Mouse (Mus musculus) bone marrow, adult 2 months (tissue): ENCODE measurements around the gene Chd4.

Experiments used
- CTCF ChIP-seq: fragments of 200-500 bp; IDR thresholded peaks from 2 replicates; pipeline ENCODE4 v1.5.1; 2011; ENCODE audit warnings: low read length, control low read depth; ENCODE audit not compliant: control insufficient read depth, insufficient read depth
- POLR2A ChIP-seq: fragments of 200-500 bp; IDR thresholded peaks from 2 replicates; pipeline ENCODE4 v1.6.1; 2011; ENCODE audit warnings: low read depth, mild to moderate bottlenecking, control low read depth, low read length, borderline replicate concordance; ENCODE audit not compliant: control insufficient read depth

DNA sequence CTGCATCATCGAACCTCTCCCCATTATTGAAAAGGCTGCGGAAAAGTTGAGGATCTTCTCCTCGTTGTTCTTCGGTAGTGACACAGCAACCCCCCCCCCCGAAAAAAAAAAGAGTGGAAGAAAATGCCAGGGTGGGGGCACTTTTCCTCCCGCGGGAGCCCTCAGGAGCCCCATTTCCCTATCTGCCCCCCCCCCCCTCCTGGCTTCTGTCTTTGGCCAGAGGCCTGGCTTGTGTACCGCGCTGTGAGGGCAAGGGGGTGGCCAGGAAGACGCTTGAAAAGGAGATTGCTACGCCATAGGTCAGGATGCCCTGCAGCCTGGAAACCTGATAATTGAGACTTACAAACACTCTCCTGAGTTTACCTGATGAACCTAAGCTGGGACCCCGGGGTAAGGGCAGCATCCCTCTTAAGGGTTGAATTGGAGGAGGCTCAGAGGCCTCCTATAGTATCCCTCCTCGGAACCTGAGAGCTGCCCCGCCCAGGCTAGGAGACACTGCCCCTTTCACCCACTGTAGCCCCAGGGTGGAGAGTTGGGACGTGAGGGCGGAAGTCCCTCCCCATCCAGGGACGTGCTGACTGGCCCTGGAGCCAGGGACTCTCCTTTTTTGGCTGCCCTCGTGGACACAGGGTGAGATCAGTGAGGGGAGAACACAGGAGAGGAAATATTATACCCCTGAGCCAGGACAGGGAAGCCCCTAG is 70.4 kb downstream of the Chd4 start, which contains the start of gene Gapdh:
- no peak; the same call in 1 of the 2 replicates for TF ChIP-seq POLR2A
- TF ChIP-seq CTCF: no peak
